Mouse (Mus musculus): ENCODE data around the gene Sp2. TPM values are rescaled to one million over a fixed set of nuclear protein-coding genes. Genes with fewer than 3 reads are reported as not detected.

Sp2 gene
- total and polyA plus RNA-seq, 3 experiments, result 1.1 to 21.0 (median 2.8) TPM

DNA sequence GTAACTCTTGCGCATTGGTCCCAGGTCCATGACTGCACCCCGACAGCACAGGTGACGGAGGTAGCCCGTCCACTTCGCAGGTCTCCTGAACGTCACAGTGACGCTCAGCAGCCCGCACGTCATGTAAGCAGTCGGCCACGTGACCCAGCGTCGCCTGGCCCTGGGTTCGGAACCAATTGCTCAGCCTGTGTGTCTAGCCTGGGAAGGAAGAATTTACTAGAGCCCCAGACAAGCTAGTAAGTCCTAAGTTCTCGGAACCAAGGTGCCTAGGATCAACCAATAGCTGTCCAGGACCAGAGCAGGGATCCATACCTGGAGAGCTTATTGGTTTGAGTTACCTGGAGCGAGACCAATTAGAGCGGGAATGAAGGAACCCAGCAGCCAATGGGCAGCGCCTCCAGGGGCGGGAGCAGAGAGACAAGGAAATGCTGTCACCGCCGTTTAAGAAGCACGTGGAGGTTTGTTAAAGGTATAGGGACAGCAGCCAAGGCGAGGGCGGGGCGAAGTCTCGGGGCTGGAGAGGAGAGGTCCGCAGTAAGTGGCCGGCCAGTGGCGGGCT lies 38.9 kb downstream of the Sp2 start, which contains the start of gene Pnpo (continued):
- TF ChIP-seq ETS1 (conservative IDR thresholded peaks at IDR 0.05; ENCODE audit: low read depth, low read length) (peak; percentile 67), ZMIZ1 (IDR thresholded peaks at IDR 0.05; ENCODE audit: low read depth, low read length) (peak; percentile 43; the same call in 1 of the 2 replicates), HCFC1 (IDR thresholded peaks at IDR 0.05; ENCODE audit: low read depth, low read length) (peak; percentile 75)

- peaks cover 3 to 60% of the 10 kb centered on the region in 2 experiments for H3K4me1 ChIP-seq (ENCODE audit: control insufficient read depth in 1 of 2, insufficient read depth in 2 of 2)
- dilution Hi-C loops (cut with MboI; ENCODE audit: extremely low pct_ligation_motif_present, extremely low pct_unique_long_range_greater_than_20kb, low sequenced_read_pairs), result no loop called here
- peaks cover 11% of the 10 kb centered on the region; the same call in 1 of the 2 replicates for H3K79me2 ChIP-seq (replicated peaks; ENCODE audit: control insufficient read depth, extremely low read depth, insufficient read depth, poor library complexity, severe bottlenecking)
- no peak overlapping the region for H3K4me2 ChIP-seq (ENCODE audit: insufficient read depth, low read depth, poor library complexity, severe bottlenecking)
- DNase-seq (ENCODE audit: extremely low read depth), result no peak
- peaks cover 16 to 61% of the 10 kb centered on the region in 2 experiments for H3K36me3 ChIP-seq (replicated peaks in 1 of 2; ENCODE audit: control insufficient read depth in 1 of 2, insufficient read depth in 1 of 2, low read length in 1 of 2)
- no peak overlapping the region for H3K9ac ChIP-seq (ENCODE audit: insufficient read depth, low read depth)
- in situ Hi-C loops (cut with MboI; ENCODE audit: low pct_ligation_motif_present, low pct_unique_long_range_greater_than_20kb, low sequenced_read_pairs), result no loop called here
- H3K27ac ChIP-seq (ENCODE audit: insufficient read depth, low read depth), result no peak overlapping the region
- TF ChIP-seq UBTF (IDR thresholded peaks at IDR 0.05; ENCODE audit: low read depth, low read length), result no peak
- TF ChIP-seq CHD2 (IDR thresholded peaks at IDR 0.05; ENCODE audit: low read length), result no peak
- no peak for TF ChIP-seq EP300 (IDR thresholded peaks at IDR 0.05; ENCODE audit: low read length)
- TF ChIP-seq POLR2AphosphoS2 (IDR thresholded peaks at IDR 0.05; ENCODE audit: low read depth, low read length), result no peak
- no peak overlapping the region for H3K4me3 ChIP-seq (replicated peaks in 1 of 3; ENCODE audit: low read depth in 2 of 3, low read length in 2 of 3, poor library complexity in 1 of 3)
- no peaks in the 10 kb centered on the region for H3K9me3 ChIP-seq (replicated peaks; ENCODE audit: low read length)
- H3K27me3 ChIP-seq (replicated peaks), result no peaks in the 10 kb centered on the region
These were observed 40.7 kb downstream of the Sp2 start for GRCm38 (mm10) chr11:96941989-96942590.

- peaks cover 16 to 53% of the 10 kb centered on the region in 2 experiments for H3K36me3 ChIP-seq (replicated peaks in 1 of 2; ENCODE audit: control insufficient read depth in 1 of 2, insufficient read depth in 1 of 2, low read length in 1 of 2)
- peaks cover 8% of the 10 kb centered on the region; the same call in 1 of the 2 replicates for H3K79me2 ChIP-seq (replicated peaks; ENCODE audit: control insufficient read depth, extremely low read depth, insufficient read depth, poor library complexity, severe bottlenecking)
- no peak overlapping the region for H3K9ac ChIP-seq (ENCODE audit: insufficient read depth, low read depth)
- dilution Hi-C loops (cut with MboI; ENCODE audit: extremely low pct_ligation_motif_present, extremely low pct_unique_long_range_greater_than_20kb, low sequenced_read_pairs), result no loop called here
- H3K4me3 ChIP-seq (replicated peaks in 1 of 3; ENCODE audit: low read depth in 2 of 3, low read length in 2 of 3, poor library complexity in 1 of 3), result no peak overlapping the region
- no peak overlapping the region for H3K27ac ChIP-seq (ENCODE audit: insufficient read depth, low read depth)
- in situ Hi-C loops (cut with MboI; ENCODE audit: low pct_ligation_motif_present, low pct_unique_long_range_greater_than_20kb, low sequenced_read_pairs), result no loop called here
- TF ChIP-seq USF1 (IDR thresholded peaks at IDR 0.05; ENCODE audit: low read depth, low read length) (no peak), USF2 (conservative IDR thresholded peaks at IDR 0.05; ENCODE audit: low read depth, low read length) (no peak), NELFE (IDR thresholded peaks at IDR 0.05; ENCODE audit: low read depth, low read length) (no peak), JUN (IDR thresholded peaks at IDR 0.05; ENCODE audit: insufficient read depth, low read depth, low read length) (no peak), JUND (conservative IDR thresholded peaks at IDR 0.05; ENCODE audit: low read depth, low read length) (no peak)
- no peak for DNase-seq (ENCODE audit: extremely low read depth)
- H3K9me3 ChIP-seq (replicated peaks; ENCODE audit: low read length), result no peaks in the 10 kb centered on the region
- H3K4me2 ChIP-seq (ENCODE audit: insufficient read depth, low read depth, poor library complexity, severe bottlenecking), result no peak overlapping the region
- H3K4me1 ChIP-seq (ENCODE audit: control insufficient read depth in 1 of 2, insufficient read depth in 2 of 2), result peaks cover 3 to 49% of the 10 kb centered on the region in 2 experiments
- H3K27me3 ChIP-seq (replicated peaks), result no peaks in the 10 kb centered on the region
These were observed 41.9 kb downstream of the Sp2 start for GRCm38 (mm10) chr11:96940578-96941465.

All from CH12.LX (cell line).